Mouse (Mus musculus) C2C12 (cell line): ENCODE results near the gene Anxa8.

Experiments used
- CTCF ChIP-seq: IDR thresholded peaks from one replicate; pipeline ENCODE4 v1.5.1; 2011; ENCODE audit not compliant: control insufficient read depth, insufficient read depth, insufficient read length
- MAX ChIP-seq: IDR thresholded peaks from one replicate; pipeline ENCODE4 v1.6.1; 2011; ENCODE audit warnings: mild to moderate bottlenecking, control low read depth
- MYOD1 ChIP-seq: IDR thresholded peaks from one replicate; pipeline ENCODE4 v1.6.1; 2011; ENCODE audit warnings: low read depth; ENCODE audit not compliant: control insufficient read depth, insufficient read length
- USF1 ChIP-seq: IDR thresholded peaks from one replicate; pipeline ENCODE4 v1.6.1; 2011; ENCODE audit warnings: low read depth, mild to moderate bottlenecking, control low read depth, moderate library complexity

- TF ChIP-seq CTCF, result no peak
- no peak for TF ChIP-seq USF1
- no peak for TF ChIP-seq MAX
- TF ChIP-seq MYOD1, result no peak
Observed at GRCm38 (mm10) chr14:34102601-34103000, 16.8 kb downstream of the Anxa8 start, which contains the start of gene A630023A22Rik.
